Mouse (Mus musculus): ENCODE measurements around the gene Gm6034.
"Not testable (repeated sequence)": the region's sequence is repeated elsewhere in the genome, so short reads cannot be mapped to it uniquely, and the experiment has no call there.

Gene Gm6034

DNA sequence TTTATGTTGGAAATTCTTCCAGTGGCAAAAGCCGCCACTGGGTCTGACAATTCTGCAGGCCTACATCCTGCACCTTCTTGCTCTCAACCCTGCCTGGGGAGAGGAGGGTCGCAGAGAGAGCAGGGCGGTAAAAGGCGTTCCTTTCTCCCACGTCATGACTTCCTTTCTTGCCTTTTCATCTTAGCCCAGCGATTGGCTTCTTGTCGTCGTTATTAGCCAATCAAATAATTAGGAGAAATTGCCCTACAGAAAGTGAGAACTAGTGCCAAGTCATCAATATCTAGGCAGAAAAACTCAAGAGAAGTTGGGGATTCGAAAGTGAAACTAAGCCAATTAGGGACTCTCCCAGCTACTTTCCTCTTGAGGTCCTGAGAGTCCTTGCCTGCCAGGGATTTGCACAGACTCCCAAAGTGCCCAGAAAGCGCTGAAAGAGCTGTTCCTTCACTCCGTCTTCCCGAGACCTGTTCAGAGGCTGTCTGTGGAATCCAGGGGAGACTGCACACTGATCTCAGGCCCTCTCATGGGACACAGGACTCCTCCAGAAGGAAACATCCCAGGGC is at the start of gene Gm6034, which contains the start of gene H2-T22:
Gm6034 (plus strand) TSS at position 352 of the 560 bp plus-strand sequence.
H2-T22 (minus strand) TSS at position 138 of the 560 bp plus-strand sequence.
- in situ Hi-C loops (cut with MboI, MseI): loop anchor here (5.0 kb wide), 1 partner anchor 40 kb away; no protein-coding TSS in a partner anchor

DNA sequence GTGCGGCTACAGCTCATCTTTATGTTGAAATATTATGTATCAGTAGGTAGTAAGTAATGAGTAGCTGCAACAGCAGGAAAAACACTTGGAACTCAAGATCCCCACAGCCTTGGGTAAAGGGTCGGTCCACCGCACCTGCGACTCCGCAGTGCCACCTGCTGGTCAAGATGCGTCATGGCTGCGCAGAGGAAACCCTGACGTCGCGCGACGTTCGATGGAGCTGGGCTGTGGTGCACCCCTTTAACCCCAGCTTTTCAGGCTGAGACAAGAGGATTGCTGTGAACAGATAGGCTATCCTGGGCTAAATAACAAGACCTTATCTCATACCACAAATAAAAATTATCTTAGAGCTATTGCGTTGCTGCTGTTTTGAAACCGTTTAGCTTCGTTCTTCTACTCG is 49.1 kb upstream of the Gm6034 start:
- in situ Hi-C loops (cut with MboI, MseI): no loop called here

DNA sequence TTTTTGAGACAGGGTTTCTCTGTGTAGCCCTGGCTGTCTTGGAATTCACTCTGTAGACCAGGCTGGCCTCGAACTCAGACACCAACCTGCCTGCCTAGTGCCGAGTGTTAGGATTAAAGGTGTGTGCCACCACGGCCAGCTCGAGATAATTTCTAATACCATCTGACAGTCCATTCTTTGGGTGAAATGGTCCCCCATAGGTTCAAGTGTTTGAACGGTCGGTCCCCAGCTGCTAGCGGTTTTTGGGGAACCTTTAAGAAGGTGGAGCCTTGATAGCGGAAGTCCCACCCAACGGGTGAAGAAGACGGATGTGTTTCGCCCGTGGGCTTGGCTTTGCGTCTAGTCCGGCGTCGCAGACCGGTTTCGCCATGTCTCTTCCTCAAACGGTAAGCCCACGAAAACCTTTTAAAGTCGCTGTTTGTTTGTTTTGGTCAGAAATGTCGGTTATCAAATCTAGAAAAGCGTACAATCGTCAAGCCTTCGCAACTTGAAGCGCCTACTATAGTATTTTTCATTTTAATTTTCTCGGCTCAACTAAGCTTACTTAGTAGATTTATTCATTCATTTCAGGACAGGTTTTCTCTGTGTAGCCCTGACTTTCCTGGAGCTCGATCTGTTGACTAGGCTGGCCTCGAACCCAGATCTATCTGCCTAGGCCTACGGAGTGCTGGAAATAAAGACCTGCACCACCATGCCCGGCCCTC is 48.4 kb upstream of the Gm6034 start:
- in situ Hi-C loops (cut with MboI, MseI): no loop called here

GRCm38 (mm10) chr17:35994879-35995240 is 47.9 kb upstream of the Gm6034 start:
- in situ Hi-C loops (cut with MboI, MseI): loop anchor here (5.0 kb wide), 2 partner anchors 37 to 117 kb away; partner anchors contain the start of gene H2-T23

DNA sequence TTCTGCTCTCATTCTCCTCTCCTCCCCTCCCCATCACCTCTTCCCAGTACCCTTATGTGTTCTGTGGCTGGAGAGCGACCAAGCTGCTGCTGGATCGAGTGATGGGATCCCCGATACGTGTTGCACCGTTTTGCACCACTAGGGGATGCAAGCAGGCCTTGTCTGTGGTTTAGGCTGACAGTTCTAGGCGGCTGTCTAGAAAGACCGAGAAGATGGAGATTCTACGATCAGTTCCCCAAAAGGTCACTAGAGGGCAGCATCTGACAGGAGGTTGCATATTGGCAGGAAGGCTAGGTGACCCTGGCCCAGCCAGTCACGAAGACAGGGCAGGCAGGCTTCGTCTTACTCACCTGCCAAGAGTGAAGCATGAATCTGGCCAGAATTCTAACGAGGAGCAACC is 45.8 kb upstream of the Gm6034 start:
- in situ Hi-C loops (cut with MboI, MseI): loop anchor here (5.0 kb wide), 2 partner anchors 35 to 115 kb away; partner anchors contain the start of gene H2-T23

- in situ Hi-C loops (cut with MboI, MseI): loop anchor here (5.0 kb wide), 2 partner anchors 34 to 114 kb away; partner anchors contain the start of gene H2-T23
Measured at GRCm38 (mm10) chr17:35997713-35998510, 44.8 kb upstream of the Gm6034 start.

DNA sequence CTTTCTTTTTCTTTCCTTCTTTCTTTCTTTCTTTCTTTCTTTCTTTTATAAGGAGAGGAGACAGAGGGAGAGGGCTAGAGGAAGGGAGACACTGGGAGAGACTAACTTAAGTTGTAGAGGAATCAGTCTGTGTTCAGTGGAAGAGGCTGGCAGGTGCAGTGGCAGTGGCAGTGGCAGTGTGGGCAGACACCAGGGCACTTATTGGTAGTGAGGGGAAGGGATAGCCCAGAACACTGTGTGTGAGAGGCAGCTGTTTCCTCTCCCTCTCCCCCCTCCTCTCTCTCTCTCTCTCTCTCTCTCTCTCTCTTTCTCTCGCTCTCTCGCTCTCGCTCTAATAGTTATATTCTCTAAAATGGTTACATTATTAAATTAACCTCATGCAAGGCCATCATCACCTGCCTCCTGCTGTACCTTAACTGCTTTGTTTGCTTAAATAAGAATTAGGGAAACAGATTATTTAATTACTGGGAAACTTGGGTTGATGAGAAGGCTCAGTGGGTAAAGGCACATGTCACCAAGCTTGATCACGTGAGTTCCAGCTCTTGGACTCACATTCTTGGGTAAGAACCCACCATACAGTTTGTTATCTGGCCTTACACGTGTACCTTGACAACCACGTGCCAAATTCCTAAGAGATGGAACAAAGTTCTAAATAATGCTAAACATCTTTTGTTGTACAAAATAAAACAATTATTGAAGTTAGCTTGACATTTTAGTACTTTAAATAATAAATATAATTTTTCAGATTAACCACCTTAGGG is 44.0 kb upstream of the Gm6034 start:
- in situ Hi-C loops (cut with MboI, MseI): loop anchor here (5.0 kb wide), 2 partner anchors 34 to 114 kb away; partner anchors contain the start of gene H2-T23

GRCm38 (mm10) chr17:35999356-35999755 is 43.4 kb upstream of the Gm6034 start:
- in situ Hi-C loops (cut with MboI, MseI): loop anchor here (5.0 kb wide), 2 partner anchors 33 to 113 kb away; partner anchors contain the start of gene H2-T23

DNA sequence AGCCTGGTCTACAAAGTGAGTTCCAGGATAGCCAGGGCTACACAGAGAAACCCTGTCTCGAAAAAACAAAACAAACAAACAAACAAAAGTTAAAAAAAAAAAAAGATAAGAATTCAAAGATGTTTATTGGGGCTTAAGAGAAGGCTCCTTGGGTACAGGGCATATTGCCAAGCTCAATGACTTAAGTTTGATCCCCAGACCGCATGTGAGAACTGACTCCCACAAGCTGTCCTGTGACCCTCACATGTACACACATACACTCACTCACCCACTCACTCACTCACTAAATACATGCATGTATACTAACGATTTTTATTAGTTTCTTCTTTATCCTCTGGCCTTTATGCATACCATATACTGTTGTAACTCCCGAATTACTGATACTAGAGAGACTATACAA is 42.4 kb upstream of the Gm6034 start:
- in situ Hi-C loops (cut with MboI, MseI): no loop called here

- in situ Hi-C loops (cut with MboI, MseI): no loop called here
Measured at GRCm38 (mm10) chr17:36001121-36001897, 41.5 kb upstream of the Gm6034 start.

- in situ Hi-C loops (cut with MboI, MseI): no loop called here
Measured at GRCm38 (mm10) chr17:36001966-36002365, 40.8 kb upstream of the Gm6034 start.

GRCm38 (mm10) chr17:36003331-36003730 is 39.4 kb upstream of the Gm6034 start:
- in situ Hi-C loops (cut with MboI, MseI): no loop called here

DNA sequence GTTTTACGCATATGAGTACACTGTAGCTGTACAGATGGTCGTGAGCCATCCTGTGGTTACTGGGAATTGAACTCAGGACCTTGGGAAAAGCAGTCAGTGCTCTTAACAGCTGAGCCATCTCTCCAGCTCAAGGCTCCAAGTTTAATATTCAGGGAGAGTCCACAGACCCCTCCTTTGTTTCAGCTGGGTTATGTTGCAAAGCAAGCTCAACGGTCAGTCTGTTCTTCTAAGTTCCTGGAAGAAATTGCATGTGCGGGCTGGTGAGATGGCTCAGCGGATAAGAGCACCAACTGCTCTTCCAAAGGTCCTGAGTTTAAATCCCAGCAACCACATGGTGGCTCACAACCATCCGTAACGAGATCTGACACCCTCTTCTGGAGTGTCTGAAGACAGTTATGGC is 38.4 kb upstream of the Gm6034 start:
- in situ Hi-C loops (cut with MboI, MseI): not testable (repeated sequence)

DNA sequence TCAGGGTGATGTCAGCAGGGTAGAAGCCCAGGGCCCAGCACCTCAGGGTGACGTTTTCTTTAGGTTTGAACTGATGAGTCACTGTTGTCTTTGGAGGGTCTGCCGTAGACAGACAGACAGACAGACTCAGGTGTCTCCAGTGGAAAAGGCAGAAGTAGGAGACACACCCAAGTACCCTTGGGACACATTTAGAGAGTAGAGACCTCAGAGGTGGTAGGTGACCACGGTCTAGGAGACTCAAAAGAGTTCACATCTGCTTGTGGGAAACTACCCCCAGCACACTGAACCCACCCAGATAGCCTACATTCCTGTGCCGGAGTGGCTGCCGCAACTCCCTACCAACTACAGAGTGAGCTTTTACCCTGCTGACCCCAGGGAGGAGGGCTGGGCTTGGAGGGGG is 27.8 kb upstream of the Gm6034 start:
- in situ Hi-C loops (cut with MboI, MseI): no loop called here

GRCm38 (mm10) chr17:36017046-36017445 is 25.7 kb upstream of the Gm6034 start:
- in situ Hi-C loops (cut with MboI, MseI): no loop called here

- in situ Hi-C loops (cut with MboI, MseI): no loop called here
Measured at GRCm38 (mm10) chr17:36018979-36019378, 23.8 kb upstream of the Gm6034 start.

DNA sequence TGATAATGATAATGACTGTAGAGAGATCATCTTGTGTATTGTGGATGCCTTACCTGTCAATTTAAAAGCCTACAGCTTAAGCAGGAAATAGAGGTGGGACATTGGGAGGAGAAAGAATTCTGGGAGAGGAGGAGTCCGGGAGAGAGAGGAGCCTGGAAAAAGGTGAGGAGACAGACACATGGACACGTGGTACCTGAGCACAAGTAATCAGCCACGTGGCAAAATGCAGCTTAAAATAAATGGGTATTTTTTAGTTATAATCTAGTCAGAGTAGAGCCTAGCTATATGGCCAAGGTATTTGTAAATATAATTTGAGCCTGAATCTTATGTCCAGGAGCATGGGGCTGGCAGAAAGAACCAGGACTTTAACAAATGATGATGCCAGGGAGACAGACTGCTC is 23.2 kb upstream of the Gm6034 start:
- in situ Hi-C loops (cut with MboI, MseI): no loop called here

GRCm38 (mm10) chr17:36020191-36021073 is 22.3 kb upstream of the Gm6034 start, which contains the start of gene H2-T24:
Gene H2-T24, minus strand, starts transcription at chr17:36020560.
- in situ Hi-C loops (cut with MboI, MseI): no loop called here

DNA sequence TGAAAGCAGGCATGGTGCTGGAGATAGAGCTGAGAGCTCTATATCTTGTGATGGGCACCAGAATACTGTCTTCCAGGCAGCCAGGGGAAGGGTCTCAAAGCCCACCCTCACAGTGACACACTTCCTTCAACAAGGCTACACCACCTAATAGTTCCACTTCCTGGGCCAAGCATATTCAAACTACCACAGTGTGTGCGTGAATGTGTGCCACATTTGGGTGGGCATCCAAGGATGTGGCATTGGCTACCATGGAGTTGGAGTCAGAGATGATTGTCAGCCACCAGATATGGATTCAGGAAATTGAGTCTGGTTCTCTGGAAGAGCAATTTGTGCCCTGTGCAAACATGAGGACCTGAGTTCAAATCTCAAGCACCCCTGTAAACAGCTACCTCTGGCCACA is 21.5 kb upstream of the Gm6034 start:
- in situ Hi-C loops (cut with MboI, MseI): no loop called here

DNA sequence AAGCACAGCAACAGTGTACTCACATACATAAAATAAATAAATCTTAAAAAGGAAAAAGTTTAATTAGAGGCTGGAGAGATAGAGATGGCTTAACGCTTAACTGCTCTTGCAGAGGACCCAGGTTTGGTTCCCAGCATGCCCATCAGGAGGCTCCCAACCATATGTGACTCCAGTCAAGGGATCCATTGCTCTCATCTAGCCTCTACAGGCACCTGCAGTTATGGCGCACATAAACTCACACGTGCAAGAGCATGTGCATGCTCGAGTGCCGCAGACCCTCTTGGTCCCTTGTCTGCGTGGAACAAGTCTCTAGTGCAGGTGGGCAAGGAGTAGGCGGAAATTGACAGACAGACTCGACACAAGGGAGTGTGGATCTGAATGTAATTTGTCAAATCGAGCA is 20.7 kb upstream of the Gm6034 start:
- in situ Hi-C loops (cut with MboI, MseI): no loop called here

Measured in T-helper 1 cell (primary cell).